Mouse (Mus musculus) hindbrain, embryonic 15.5 days (tissue): ENCODE data around the gene Snx9. TPM values are rescaled to one million over a fixed set of nuclear protein-coding genes. Genes with fewer than 3 reads are reported as not detected.
A peak's percentile ranks its signal among the peaks of the same experiment; 100 is the strongest.

Experiments
- ATAC-seq: fragments of 200-750 bp; cut with Nextera tagmentation; 2 replicates; pipeline ENCODE4 v1.8.0; 2017; ENCODE audit warnings: low read depth, moderate number of reproducible peaks, moderate TSS enrichment; ENCODE audit not compliant: low FRiP score
- H3K27ac ChIP-seq: fragments of 300-500 bp; sonication (generic); replicated peaks from 2 replicates; pipeline ENCODE4 v1.5.1; 2015; ENCODE audit warnings: mild to moderate bottlenecking, inconsistent platforms
- H3K27me3 ChIP-seq: fragments of 300-500 bp; sonication (generic); 2 replicates; pipeline ENCODE4 v1.6.1; 2015; ENCODE audit warnings: control low read depth, inconsistent platforms
- H3K36me3 ChIP-seq: fragments of 300-500 bp; sonication (generic); 2 replicates; pipeline ENCODE4 v1.6.1; 2015; ENCODE audit warnings: control low read depth, inconsistent platforms
- H3K4me1 ChIP-seq: fragments of 300-500 bp; sonication (generic); replicated peaks from 2 replicates; pipeline ENCODE4 v1.6.1; 2015; ENCODE audit warnings: control low read depth, inconsistent platforms
- H3K4me2 ChIP-seq: fragments of 300-500 bp; sonication (generic); 2 replicates; pipeline ENCODE4 v1.6.1; 2015; ENCODE audit warnings: moderate library complexity, mild to moderate bottlenecking, inconsistent platforms
- H3K4me3 ChIP-seq: fragments of 300-500 bp; sonication (generic); 2 replicates; pipeline ENCODE4 v1.5.1; 2015; ENCODE audit warnings: mild to moderate bottlenecking, inconsistent platforms
- H3K9ac ChIP-seq: fragments of 300-500 bp; sonication (generic); 2 replicates; pipeline ENCODE4 v1.6.1; 2015; ENCODE audit warnings: inconsistent platforms
- H3K9me3 ChIP-seq: fragments of 300-500 bp; sonication (generic); 2 replicates; pipeline ENCODE4 v1.6.1; 2016; ENCODE audit warnings: control low read depth, inconsistent platforms
- whole genome bisulfite sequencing: fragments of 180-500 bp; shearing (Covaris S2); methylation state at CpG from one replicate; pipeline ENCODE4 v1.1.7; 2015; 5-methylcytosine and 5-hydroxymethylcytosine counted together
- polyA plus RNA-seq: library from polyadenylated mRNA; unstranded; fragments of >200 nt; fragmentation: Nextera tagmentation; extraction: Ambion mirVana; gene quantifications from 2 replicates; pipeline ENCODE4 v1.2.1, GENCODE M21; 2015

The Snx9 gene
- polyA plus RNA-seq, 1 experiment from 2014 or later: 8.1 TPM

GRCm38 (mm10) chr17:5870002-5870401, 28.9 kb downstream of the Snx9 start:
- H3K4me2 ChIP-seq: no peak overlapping the region
- H3K27ac ChIP-seq: no peak overlapping the region
- H3K9ac ChIP-seq: no peak overlapping the region
- H3K27me3 ChIP-seq: no peaks in the 10 kb centered on the region
- ATAC-seq: no peak
- H3K4me3 ChIP-seq: no peak overlapping the region
- no peaks in the 10 kb centered on the region for H3K36me3 ChIP-seq
- WGBS: 83% methylated on average over 5 of the region's 5 CpGs
- peaks cover 3% of the 10 kb centered on the region; the same call in 1 of the 2 replicates for H3K4me1 ChIP-seq
- H3K9me3 ChIP-seq: no peaks in the 10 kb centered on the region

- 95% methylated on average over 11 of the region's 11 CpGs for WGBS
- H3K27ac ChIP-seq: no peak overlapping the region
- no peak overlapping the region for H3K4me3 ChIP-seq
- no peaks in the 10 kb centered on the region for H3K36me3 ChIP-seq
- no peaks in the 10 kb centered on the region for H3K27me3 ChIP-seq
- H3K9ac ChIP-seq: no peak overlapping the region
- no peak for ATAC-seq
- H3K4me2 ChIP-seq: no peak overlapping the region
- H3K4me1 ChIP-seq: peaks cover 3% of the 10 kb centered on the region; the same call in 1 of the 2 replicates
- H3K9me3 ChIP-seq: no peaks in the 10 kb centered on the region
These were observed 29.6 kb downstream of the Snx9 start for GRCm38 (mm10) chr17:5870696-5871095.

GRCm38 (mm10) chr17:5872506-5872905, 31.4 kb downstream of the Snx9 start:
- H3K9ac ChIP-seq: no peak overlapping the region
- 44% methylated on average over 12 of the region's 12 CpGs for WGBS
- no peaks in the 10 kb centered on the region for H3K9me3 ChIP-seq
- H3K27ac ChIP-seq: no peak overlapping the region
- H3K36me3 ChIP-seq: no peaks in the 10 kb centered on the region
- H3K4me2 ChIP-seq: no peak overlapping the region
- no peaks in the 10 kb centered on the region for H3K27me3 ChIP-seq
- peak; percentile 69; the same call in 1 of the 2 replicates for ATAC-seq
- H3K4me1 ChIP-seq: peaks cover 3% of the 10 kb centered on the region; the same call in 1 of the 2 replicates
- H3K4me3 ChIP-seq: no peak overlapping the region

- Histone ChIP-seq H3K27ac (no peak overlapping the region), H3K9me3 (no peaks in the 10 kb centered on the region), H3K4me3 (no peak overlapping the region), H3K4me2 (no peak overlapping the region), H3K9ac (no peak overlapping the region), H3K27me3 (no peaks in the 10 kb centered on the region), H3K36me3 (no peaks in the 10 kb centered on the region), H3K4me1 (peaks cover 3% of the 10 kb centered on the region; the same call in 1 of the 2 replicates)
- 94% methylated on average over 1 of the region's 1 CpGs for WGBS
- ATAC-seq: no peak
These were observed 33.4 kb downstream of the Snx9 start for GRCm38 (mm10) chr17:5874565-5874964.

GRCm38 (mm10) chr17:5877611-5878157, 36.6 kb downstream of the Snx9 start:
- Histone ChIP-seq H3K4me2 (no peak overlapping the region), H3K27ac (no peak overlapping the region), H3K36me3 (no peaks in the 10 kb centered on the region), H3K4me3 (no peak overlapping the region), H3K9ac (no peak overlapping the region), H3K27me3 (no peaks in the 10 kb centered on the region), H3K4me1 (no peaks in the 10 kb centered on the region), H3K9me3 (no peaks in the 10 kb centered on the region)
- ATAC-seq: no peak
- 71% methylated on average over 10 of the region's 10 CpGs for WGBS

- no peak overlapping the region for H3K27ac ChIP-seq
- H3K27me3 ChIP-seq: no peaks in the 10 kb centered on the region
- WGBS: 84% methylated on average over 4 of the region's 4 CpGs
- H3K4me1 ChIP-seq: no peaks in the 10 kb centered on the region
- H3K36me3 ChIP-seq: no peaks in the 10 kb centered on the region
- no peak overlapping the region for H3K4me3 ChIP-seq
- no peak overlapping the region for H3K4me2 ChIP-seq
- H3K9ac ChIP-seq: no peak overlapping the region
- no peak for ATAC-seq
- H3K9me3 ChIP-seq: no peaks in the 10 kb centered on the region
These were observed 37.7 kb downstream of the Snx9 start for GRCm38 (mm10) chr17:5878878-5879277.

GRCm38 (mm10) chr17:5885474-5885873, 44.3 kb downstream of the Snx9 start:
- Histone ChIP-seq H3K4me1 (peaks cover 23% of the 10 kb centered on the region), H3K9ac (no peak overlapping the region), H3K36me3 (no peaks in the 10 kb centered on the region), H3K27me3 (no peaks in the 10 kb centered on the region), H3K27ac (peak overlapping the region; percentile 61), H3K9me3 (no peaks in the 10 kb centered on the region), H3K4me3 (no peak overlapping the region), H3K4me2 (no peak overlapping the region)
- peak; percentile 73 for ATAC-seq
- WGBS: 37% methylated on average over 8 of the region's 8 CpGs

GRCm38 (mm10) chr17:5886181-5886810, 45.2 kb downstream of the Snx9 start:
- Histone ChIP-seq H3K4me1 (peaks cover 23% of the 10 kb centered on the region), H3K27me3 (no peaks in the 10 kb centered on the region), H3K4me2 (no peak overlapping the region), H3K36me3 (no peaks in the 10 kb centered on the region), H3K9me3 (no peaks in the 10 kb centered on the region), H3K9ac (no peak overlapping the region), H3K4me3 (no peak overlapping the region), H3K27ac (peak overlapping the region; percentile 42)
- ATAC-seq: no peak
- WGBS: 73% methylated on average over 6 of the region's 6 CpGs

GRCm38 (mm10) chr17:5886943-5887800, 46.0 kb downstream of the Snx9 start:
- H3K36me3 ChIP-seq: no peaks in the 10 kb centered on the region
- H3K4me3 ChIP-seq: no peak overlapping the region
- H3K4me1 ChIP-seq: peaks cover 23% of the 10 kb centered on the region
- WGBS: 68% methylated on average over 20 of the region's 20 CpGs
- H3K4me2 ChIP-seq: peak overlapping the region; percentile 12; the same call in 1 of the 2 replicates
- H3K9ac ChIP-seq: no peak overlapping the region
- no peaks in the 10 kb centered on the region for H3K9me3 ChIP-seq
- H3K27me3 ChIP-seq: no peaks in the 10 kb centered on the region
- H3K27ac ChIP-seq: 0 out of 2 replicates have a peak overlapping the region, but pooled peaks have one; percentile 36
- peak; percentile 68; the same call in 1 of the 2 replicates for ATAC-seq

- Histone ChIP-seq H3K9me3 (no peaks in the 10 kb centered on the region), H3K27me3 (no peaks in the 10 kb centered on the region), H3K4me3 (no peak overlapping the region), H3K4me1 (peaks cover 20% of the 10 kb centered on the region), H3K4me2 (no peak overlapping the region), H3K36me3 (no peaks in the 10 kb centered on the region), H3K27ac (no peak overlapping the region), H3K9ac (no peak overlapping the region)
- 51% methylated on average over 8 of the region's 8 CpGs for WGBS
- no peak for ATAC-seq
These were observed 49.3 kb downstream of the Snx9 start for GRCm38 (mm10) chr17:5890429-5890828.

- Histone ChIP-seq H3K4me2 (no peak overlapping the region), H3K9ac (no peak overlapping the region), H3K4me3 (no peak overlapping the region), H3K27ac (no peak overlapping the region), H3K27me3 (no peaks in the 10 kb centered on the region), H3K4me1 (peaks cover 6% of the 10 kb centered on the region), H3K9me3 (no peaks in the 10 kb centered on the region), H3K36me3 (no peaks in the 10 kb centered on the region)
- no peak for ATAC-seq
- WGBS: 87% methylated on average over 9 of the region's 9 CpGs
These were observed 51.0 kb downstream of the Snx9 start for GRCm38 (mm10) chr17:5891933-5892683.
